Mouse (Mus musculus) limb, embryonic 13.5 days (tissue): ENCODE measurements around the gene Acot7. TPM values are rescaled to one million over a fixed set of nuclear protein-coding genes. Genes with fewer than 3 reads are reported as not detected.

Source experiments
- ATAC-seq: fragments of 200-750 bp; cut with Nextera tagmentation; 2 replicates; pipeline ENCODE4 v1.8.0; 2017; ENCODE audit warnings: low read depth, moderate number of reproducible peaks, moderate TSS enrichment; ENCODE audit not compliant: low FRiP score
- H3K27ac ChIP-seq: fragments of 300-500 bp; sonication (generic); 2 replicates; pipeline ENCODE4 v1.5.1; 2015; ENCODE audit warnings: inconsistent platforms, mild to moderate bottlenecking, moderate library complexity
- H3K27me3 ChIP-seq: fragments of 300-500 bp; sonication (generic); 2 replicates; pipeline ENCODE4 v1.6.1; 2015; ENCODE audit warnings: mild to moderate bottlenecking, inconsistent platforms
- H3K36me3 ChIP-seq: fragments of 300-500 bp; sonication (generic); 2 replicates; pipeline ENCODE4 v1.6.1; 2015; ENCODE audit warnings: inconsistent platforms, mild to moderate bottlenecking, moderate library complexity
- H3K4me1 ChIP-seq: fragments of 300-500 bp; sonication (generic); 2 replicates; pipeline ENCODE4 v1.6.1; 2015; ENCODE audit warnings: inconsistent platforms
- H3K4me2 ChIP-seq: fragments of 300-500 bp; sonication (generic); replicated peaks from 2 replicates; pipeline ENCODE4 v1.6.1; 2015; ENCODE audit warnings: inconsistent platforms, mild to moderate bottlenecking, moderate library complexity
- H3K4me3 ChIP-seq: fragments of 300-500 bp; sonication (generic); 2 replicates; pipeline ENCODE4 v1.5.1; 2015; ENCODE audit warnings: moderate library complexity, mild to moderate bottlenecking, inconsistent platforms
- H3K9ac ChIP-seq: fragments of 300-500 bp; sonication (generic); 2 replicates; pipeline ENCODE4 v1.6.1; 2015; ENCODE audit warnings: mild to moderate bottlenecking, inconsistent platforms
- H3K9me3 ChIP-seq: fragments of 300-500 bp; sonication (generic); 2 replicates; pipeline ENCODE4 v1.6.1; 2016; ENCODE audit warnings: inconsistent platforms
- WGBS: fragments of 180-500 bp; shearing (Covaris S2); methylation state at CpG from one replicate; pipeline ENCODE4 v1.1.7; 2015; 5-methylcytosine and 5-hydroxymethylcytosine counted together
- polyA plus RNA-seq: library from polyadenylated mRNA; unstranded; fragments of >200 nt; fragmentation: Nextera tagmentation; extraction: Ambion mirVana; gene quantifications from 2 replicates; pipeline ENCODE4 v1.2.1, GENCODE M21; 2015

The Acot7 gene
- polyA plus RNA-seq, 1 experiment from 2014 or later: 53.2 TPM

DNA sequence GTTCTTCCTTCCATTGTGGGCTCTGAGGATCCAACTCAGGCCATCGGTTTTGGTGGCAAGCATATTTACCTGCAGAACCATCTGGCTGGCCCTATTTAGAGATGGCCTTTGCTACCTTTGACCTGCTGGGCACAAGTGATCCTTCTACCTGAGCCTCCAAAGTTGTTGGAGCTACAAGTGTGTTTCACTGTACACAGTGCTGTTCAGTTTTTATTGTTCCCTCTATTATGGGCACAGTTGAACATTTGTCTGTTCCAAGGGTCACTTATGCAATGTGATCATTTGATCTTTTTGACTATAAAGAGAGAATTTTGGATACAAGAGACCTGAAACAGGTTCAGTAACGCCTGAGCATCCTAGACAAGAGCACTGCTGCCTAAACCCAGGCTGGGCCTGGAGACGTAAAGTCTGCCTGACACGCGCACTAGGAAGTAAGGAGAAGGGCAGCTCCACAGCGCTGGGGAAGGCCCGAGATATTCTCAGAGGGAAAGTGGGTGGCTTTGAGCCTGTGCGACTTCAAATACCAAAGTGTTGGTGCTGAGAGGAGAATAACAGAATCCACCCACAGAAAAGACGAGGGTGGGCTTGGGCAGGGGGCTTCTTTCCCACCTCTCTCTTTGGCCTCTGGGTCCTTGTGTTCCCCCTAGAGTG is 65.4 kb downstream of the Acot7 start:
- WGBS: 86% methylated on average over 9 of the region's 9 CpGs
- no peak overlapping the region for H3K4me2 ChIP-seq

GRCm38 (mm10) chr4:152243969-152244368 is 66.0 kb downstream of the Acot7 start:
- no peak overlapping the region for H3K4me3 ChIP-seq
- peaks cover 11% of the 10 kb centered on the region; the same call in 1 of the 2 replicates for H3K4me1 ChIP-seq
- H3K27ac ChIP-seq: no peak overlapping the region
- ATAC-seq: no peak
- 89% methylated on average over 8 of the region's 8 CpGs for WGBS
- no peaks in the 10 kb centered on the region for H3K9me3 ChIP-seq
- H3K27me3 ChIP-seq: no peaks in the 10 kb centered on the region
- peak overlapping the region; percentile 43; the same call in 1 of the 2 replicates for H3K9ac ChIP-seq
- no peaks in the 10 kb centered on the region for H3K36me3 ChIP-seq
- H3K4me2 ChIP-seq: no peak overlapping the region

More for the DNA sequence above, 65.4 kb downstream of the Acot7 start:
- Histone ChIP-seq H3K27ac (no peak overlapping the region), H3K4me1 (peaks cover 11% of the 10 kb centered on the region; the same call in 1 of the 2 replicates), H3K27me3 (no peaks in the 10 kb centered on the region), H3K36me3 (no peaks in the 10 kb centered on the region), H3K9ac (no peak overlapping the region), H3K9me3 (no peaks in the 10 kb centered on the region), H3K4me3 (no peak overlapping the region)
- no peak for ATAC-seq

DNA sequence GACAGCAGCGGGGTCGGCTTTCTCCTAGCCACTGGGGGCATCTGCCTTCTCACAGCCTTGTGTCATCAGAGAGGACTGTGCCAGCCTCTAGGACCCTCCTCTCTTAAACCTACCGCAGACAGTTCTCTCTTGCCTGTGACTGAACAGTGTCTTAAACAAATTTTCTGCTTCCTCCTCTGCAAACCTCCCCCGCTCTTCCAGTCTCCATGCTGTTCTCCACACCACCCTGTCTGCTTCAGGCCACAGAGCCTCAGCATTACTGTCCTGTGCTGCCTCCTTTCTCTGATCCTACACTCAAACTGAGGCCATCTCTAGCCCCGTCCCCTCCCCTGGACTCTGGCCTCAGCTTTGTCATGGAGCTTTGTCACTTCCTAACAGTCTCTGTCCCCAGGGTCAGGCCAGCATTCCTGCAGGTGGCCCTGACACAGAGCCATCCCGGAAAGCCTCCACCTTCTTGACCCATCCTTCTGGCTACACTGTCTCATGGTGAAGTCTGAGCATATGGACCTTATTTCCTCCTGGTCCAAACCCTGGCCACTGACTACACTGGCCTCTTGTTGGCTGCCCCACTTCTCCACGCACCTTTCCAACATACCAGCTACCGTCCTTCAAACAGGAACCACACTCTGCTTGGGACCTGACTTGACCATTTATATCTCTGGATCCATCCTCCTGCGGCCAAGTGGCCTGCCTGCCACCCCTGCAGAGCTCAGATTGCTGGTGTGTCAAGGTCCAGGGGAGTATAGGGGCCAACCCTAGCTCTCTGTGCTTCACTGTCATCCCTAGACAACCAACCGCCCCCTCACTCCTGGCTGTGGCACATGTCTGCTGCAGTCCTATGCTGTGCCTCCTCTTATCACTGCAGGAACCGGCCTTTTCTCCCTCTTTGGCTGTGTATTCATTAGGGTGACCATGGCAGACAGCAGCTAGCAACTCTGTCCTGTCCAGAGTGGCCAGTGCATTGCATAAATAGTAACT is 66.9 kb downstream of the Acot7 start:
- H3K4me2 ChIP-seq: no peak overlapping the region
- H3K27ac ChIP-seq: no peak overlapping the region
- ATAC-seq: no peak
- no peak overlapping the region for H3K4me3 ChIP-seq
- H3K36me3 ChIP-seq: no peaks in the 10 kb centered on the region
- 79% methylated on average over 11 of the region's 11 CpGs for WGBS
- H3K27me3 ChIP-seq: no peaks in the 10 kb centered on the region
- H3K9ac ChIP-seq: no peak overlapping the region
- H3K4me1 ChIP-seq: peaks cover 11% of the 10 kb centered on the region; the same call in 1 of the 2 replicates
- H3K9me3 ChIP-seq: no peaks in the 10 kb centered on the region

DNA sequence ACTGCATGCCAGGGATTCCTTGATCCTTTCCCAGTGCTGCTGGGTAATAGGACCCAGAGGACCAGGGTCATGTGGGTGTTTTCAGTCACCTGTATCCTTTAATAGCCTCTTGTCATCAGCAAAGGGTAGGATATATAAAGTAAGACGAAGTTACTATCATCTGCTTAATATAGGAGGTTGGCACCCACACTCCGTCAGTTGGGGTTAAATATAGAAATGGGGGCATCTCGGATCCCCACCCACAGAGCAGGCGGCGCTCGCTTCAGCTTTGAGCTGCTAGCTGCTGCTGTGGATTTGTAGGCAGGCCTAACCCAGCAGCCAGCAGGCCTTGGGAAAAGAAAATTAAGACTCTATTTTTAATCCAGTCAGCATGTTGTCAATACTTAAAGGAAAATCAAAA is 68.1 kb downstream of the Acot7 start:
- Histone ChIP-seq H3K27me3 (no peaks in the 10 kb centered on the region), H3K27ac (no peak overlapping the region), H3K4me1 (peaks cover 11% of the 10 kb centered on the region; the same call in 1 of the 2 replicates), H3K36me3 (no peaks in the 10 kb centered on the region), H3K9me3 (no peaks in the 10 kb centered on the region), H3K4me3 (no peak overlapping the region), H3K4me2 (no peak overlapping the region), H3K9ac (no peak overlapping the region)
- ATAC-seq: no peak
- WGBS: 68% methylated on average over 6 of the region's 6 CpGs

- no peak for ATAC-seq
- Histone ChIP-seq H3K27me3 (no peaks in the 10 kb centered on the region), H3K4me3 (no peak overlapping the region), H3K4me2 (no peak overlapping the region), H3K9me3 (no peaks in the 10 kb centered on the region), H3K9ac (no peak overlapping the region), H3K4me1 (peaks cover 11% of the 10 kb centered on the region; the same call in 1 of the 2 replicates), H3K36me3 (no peaks in the 10 kb centered on the region), H3K27ac (no peak overlapping the region)
- WGBS: 69% methylated on average over 3 of the region's 3 CpGs
These were observed 69.3 kb downstream of the Acot7 start for GRCm38 (mm10) chr4:152247195-152247594.

- Histone ChIP-seq H3K4me3 (no peak overlapping the region), H3K36me3 (no peaks in the 10 kb centered on the region)
- WGBS: 85% methylated on average over 6 of the region's 6 CpGs
These were observed 72.7 kb downstream of the Acot7 start for GRCm38 (mm10) chr4:152250615-152251014.

GRCm38 (mm10) chr4:152253183-152253759 is 75.3 kb downstream of the Acot7 start:
- 67% methylated on average over 9 of the region's 9 CpGs for WGBS
- peak; percentile 77 for ATAC-seq
- Histone ChIP-seq H3K9ac (peak overlapping the region; percentile 14; the same call in 1 of the 2 replicates), H3K27me3 (no peaks in the 10 kb centered on the region), H3K4me2 (no peak overlapping the region), H3K27ac (no peak overlapping the region), H3K4me3 (no peak overlapping the region), H3K4me1 (no peaks in the 10 kb centered on the region), H3K36me3 (no peaks in the 10 kb centered on the region), H3K9me3 (no peaks in the 10 kb centered on the region)

More at GRCm38 (mm10) chr4:152250615-152251014, 72.7 kb downstream of the Acot7 start:
- Histone ChIP-seq H3K9ac (no peak overlapping the region), H3K27ac (no peak overlapping the region), H3K27me3 (no peaks in the 10 kb centered on the region), H3K4me1 (peaks cover 5% of the 10 kb centered on the region; the same call in 1 of the 2 replicates), H3K4me2 (no peak overlapping the region), H3K9me3 (no peaks in the 10 kb centered on the region)
- no peak for ATAC-seq

GRCm38 (mm10) chr4:152257070-152257469 is 79.1 kb downstream of the Acot7 start:
- H3K27ac ChIP-seq: no peak overlapping the region
- ATAC-seq: no peak
- no peak overlapping the region for H3K4me3 ChIP-seq
- H3K27me3 ChIP-seq: no peaks in the 10 kb centered on the region
- no peaks in the 10 kb centered on the region for H3K9me3 ChIP-seq
- 51% methylated on average over 6 of the region's 6 CpGs for WGBS
- no peak overlapping the region for H3K9ac ChIP-seq
- peaks cover 8% of the 10 kb centered on the region for H3K4me1 ChIP-seq
- no peak overlapping the region for H3K4me2 ChIP-seq
- H3K36me3 ChIP-seq: no peaks in the 10 kb centered on the region

DNA sequence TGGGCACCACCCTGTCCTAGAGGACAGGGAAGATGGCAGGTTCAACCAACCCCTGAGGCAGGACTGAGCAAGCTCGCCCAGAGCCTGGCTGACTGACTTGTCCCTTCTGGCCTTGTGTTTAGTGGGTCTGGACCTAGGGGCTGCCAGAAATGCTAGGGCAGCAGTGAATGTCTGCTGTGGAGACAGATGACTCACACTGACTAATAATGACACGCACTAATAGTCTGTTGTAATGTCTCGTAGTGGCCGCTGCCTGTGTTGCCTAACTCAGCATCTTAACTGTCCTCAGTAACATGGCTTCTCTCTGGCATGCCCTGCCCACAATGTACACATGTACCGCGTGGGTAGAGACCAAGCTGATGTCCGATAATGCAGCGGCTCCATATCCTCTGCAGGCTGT is 82.5 kb downstream of the Acot7 start:
- Histone ChIP-seq H3K27me3 (no peaks in the 10 kb centered on the region), H3K4me2 (no peak overlapping the region), H3K9me3 (no peaks in the 10 kb centered on the region), H3K4me1 (peaks cover 27% of the 10 kb centered on the region), H3K27ac (no peak overlapping the region), H3K4me3 (no peak overlapping the region), H3K36me3 (no peaks in the 10 kb centered on the region), H3K9ac (no peak overlapping the region)
- 90% methylated on average over 8 of the region's 8 CpGs for WGBS
- ATAC-seq: no peak

- Histone ChIP-seq H3K9ac (0 out of 2 replicates have a peak overlapping the region, but pooled peaks have one; percentile 13), H3K9me3 (no peaks in the 10 kb centered on the region), H3K27ac (no peak overlapping the region), H3K27me3 (no peaks in the 10 kb centered on the region), H3K4me1 (peaks cover 27% of the 10 kb centered on the region), H3K4me2 (no peak overlapping the region), H3K4me3 (no peak overlapping the region), H3K36me3 (no peaks in the 10 kb centered on the region)
- ATAC-seq: no peak
- 64% methylated on average over 9 of the region's 9 CpGs for WGBS
These were observed 84.3 kb downstream of the Acot7 start for GRCm38 (mm10) chr4:152262187-152262586.

DNA sequence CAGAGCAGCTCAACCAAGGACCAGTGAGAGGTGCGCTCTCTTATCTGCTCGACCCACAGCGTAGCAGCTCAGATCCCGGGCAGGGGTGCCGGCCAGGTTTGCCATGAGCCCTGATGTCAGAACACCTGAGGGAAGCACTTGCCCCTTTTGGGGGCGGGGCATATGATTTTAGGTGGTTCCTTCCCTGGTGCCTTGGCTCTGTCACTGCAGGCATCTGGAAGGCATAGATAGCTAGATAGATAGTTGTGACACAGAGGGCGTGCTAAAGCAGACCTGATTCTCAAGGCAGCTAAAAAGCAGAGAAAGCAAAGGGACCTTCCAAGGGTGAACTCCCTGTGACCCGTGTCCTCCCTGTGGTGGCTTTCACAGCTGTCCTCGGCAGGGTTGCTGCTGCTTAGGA is 85.2 kb downstream of the Acot7 start:
- no peak for ATAC-seq
- H3K9me3 ChIP-seq: no peaks in the 10 kb centered on the region
- WGBS: 60% methylated on average over 9 of the region's 9 CpGs

More for the DNA sequence above, 85.2 kb downstream of the Acot7 start:
- peaks cover 27% of the 10 kb centered on the region for H3K4me1 ChIP-seq
- H3K4me3 ChIP-seq: no peak overlapping the region
- no peak overlapping the region for H3K27ac ChIP-seq
- no peak overlapping the region for H3K9ac ChIP-seq
- H3K4me2 ChIP-seq: no peak overlapping the region
- H3K36me3 ChIP-seq: no peaks in the 10 kb centered on the region
- no peaks in the 10 kb centered on the region for H3K27me3 ChIP-seq
